Mouse (Mus musculus) testis, adult 2 months (tissue): ENCODE measurements around the gene Sirt7.

Experiments
- CTCF ChIP-seq: fragments of 200-500 bp; IDR thresholded peaks from 2 replicates; pipeline ENCODE4 v1.5.1; 2012; ENCODE audit warnings: low read depth, mild to moderate bottlenecking, inconsistent platforms, low read length, moderate library complexity; ENCODE audit not compliant: control insufficient read depth, insufficient read depth, insufficient replicate concordance
- POLR2A ChIP-seq: fragments of 200-500 bp; IDR thresholded peaks from 2 replicates; pipeline ENCODE4 v1.6.1; 2012; ENCODE audit warnings: low read depth, mild to moderate bottlenecking, inconsistent platforms, low read length, moderate library complexity; ENCODE audit not compliant: control insufficient read depth

GRCm38 (mm10) chr11:120613976-120614375 is 11.1 kb downstream of the Sirt7 start:
- no peak for TF ChIP-seq CTCF
- TF ChIP-seq POLR2A, result no peak
